Mouse (Mus musculus) neural tube, embryonic 12.5 days (tissue): ENCODE data around the gene Traf3ip2. TPM values are rescaled to one million over a fixed set of nuclear protein-coding genes. Genes with fewer than 3 reads are reported as not detected.

ENCODE experiments used
- ATAC-seq: fragments of 200-750 bp; cut with Nextera tagmentation; 2 replicates; pipeline ENCODE4 v1.8.0; 2017; ENCODE audit warnings: low read depth, mild to moderate bottlenecking, moderate TSS enrichment, moderate library complexity; ENCODE audit not compliant: low FRiP score
- H3K27ac ChIP-seq: fragments of 300-500 bp; sonication (generic); 2 replicates; pipeline ENCODE4 v1.5.1; 2016
- H3K27me3 ChIP-seq: fragments of 300-500 bp; sonication (generic); replicated peaks from 2 replicates; pipeline ENCODE4 v1.6.1; 2016; ENCODE audit warnings: mild to moderate bottlenecking
- H3K36me3 ChIP-seq: fragments of 300-500 bp; sonication (generic); 2 replicates; pipeline ENCODE4 v1.6.1; 2016; ENCODE audit warnings: mild to moderate bottlenecking
- H3K4me1 ChIP-seq: fragments of 300-500 bp; sonication (generic); 2 replicates; pipeline ENCODE4 v1.6.1; 2016
- H3K4me2 ChIP-seq: fragments of 300-500 bp; sonication (generic); replicated peaks from 2 replicates; pipeline ENCODE4 v1.6.1; 2016; ENCODE audit warnings: mild to moderate bottlenecking
- H3K4me3 ChIP-seq: fragments of 300-500 bp; sonication (generic); 2 replicates; pipeline ENCODE4 v1.5.1; 2016
- H3K9ac ChIP-seq: fragments of 300-500 bp; sonication (generic); 2 replicates; pipeline ENCODE4 v1.6.1; 2016; ENCODE audit warnings: mild to moderate bottlenecking
- H3K9me3 ChIP-seq: fragments of 300-500 bp; sonication (generic); 2 replicates; pipeline ENCODE4 v1.6.1; 2016; ENCODE audit warnings: mild to moderate bottlenecking
- WGBS: fragments of 180-500 bp; shearing (Covaris S2); methylation state at CpG from one replicate; pipeline ENCODE4 v1.1.7; 2016; 5-methylcytosine and 5-hydroxymethylcytosine counted together
- polyA plus RNA-seq: library from polyadenylated mRNA; unstranded; fragments of >200 nt; fragmentation: Nextera tagmentation; extraction: Ambion mirVana; gene quantifications from 2 replicates; pipeline ENCODE4 v1.2.1, GENCODE M21; 2016

Traf3ip2 gene
- polyA plus RNA-seq, 1 experiment from 2014 or later: 7.2 TPM

- no peaks in the 10 kb centered on the region for H3K27me3 ChIP-seq
- 43% methylated on average over 12 of the region's 12 CpGs for WGBS
- H3K9me3 ChIP-seq: no peaks in the 10 kb centered on the region
- no peak overlapping the region for H3K4me2 ChIP-seq
- no peak overlapping the region for H3K4me3 ChIP-seq
- peaks cover 7% of the 10 kb centered on the region; the same call in 1 of the 2 replicates for H3K36me3 ChIP-seq
- H3K4me1 ChIP-seq: peaks cover 21% of the 10 kb centered on the region
- no peak; the same call in 1 of the 2 replicates for ATAC-seq
- no peak overlapping the region for H3K9ac ChIP-seq
- H3K27ac ChIP-seq: no peak overlapping the region
Observed at GRCm38 (mm10) chr10:39624837-39625625, 12.3 kb downstream of the Traf3ip2 start.

- Histone ChIP-seq H3K27ac (no peak overlapping the region), H3K9me3 (no peaks in the 10 kb centered on the region), H3K4me1 (peaks cover 23% of the 10 kb centered on the region), H3K36me3 (peaks cover 7% of the 10 kb centered on the region; the same call in 1 of the 2 replicates), H3K27me3 (no peaks in the 10 kb centered on the region), H3K9ac (no peak overlapping the region), H3K4me2 (no peak overlapping the region), H3K4me3 (no peak overlapping the region)
- 72% methylated on average over 11 of the region's 11 CpGs for WGBS
- ATAC-seq: no peak
Observed at GRCm38 (mm10) chr10:39625626-39626260, 13.0 kb downstream of the Traf3ip2 start.

- Histone ChIP-seq H3K9ac (no peak overlapping the region), H3K9me3 (no peaks in the 10 kb centered on the region), H3K36me3 (peaks cover under 1% of the 10 kb centered on the region; the same call in 1 of the 2 replicates), H3K27me3 (no peaks in the 10 kb centered on the region), H3K4me3 (no peak overlapping the region), H3K4me1 (peaks cover 28% of the 10 kb centered on the region), H3K4me2 (no peak overlapping the region), H3K27ac (no peak overlapping the region)
- ATAC-seq: no peak
- 89% methylated on average over 12 of the region's 12 CpGs for WGBS
Observed at GRCm38 (mm10) chr10:39626376-39626775, 13.6 kb downstream of the Traf3ip2 start.

GRCm38 (mm10) chr10:39628799-39629517, 16.2 kb downstream of the Traf3ip2 start:
- Histone ChIP-seq H3K27ac (no peak overlapping the region), H3K9ac (no peak overlapping the region), H3K4me2 (no peak overlapping the region), H3K36me3 (no peaks in the 10 kb centered on the region), H3K4me1 (peaks cover 36% of the 10 kb centered on the region), H3K27me3 (no peaks in the 10 kb centered on the region), H3K9me3 (no peaks in the 10 kb centered on the region), H3K4me3 (no peak overlapping the region)
- 41% methylated on average over 10 of the region's 10 CpGs for WGBS
- ATAC-seq: no peak

- Histone ChIP-seq H3K27ac (no peak overlapping the region), H3K4me2 (no peak overlapping the region)
- ATAC-seq: no peak
Observed at GRCm38 (mm10) chr10:39629746-39630552, 17.2 kb downstream of the Traf3ip2 start.

GRCm38 (mm10) chr10:39630811-39631210, 18.1 kb downstream of the Traf3ip2 start:
- Histone ChIP-seq H3K36me3 (peaks cover 7% of the 10 kb centered on the region; the same call in 1 of the 2 replicates), H3K4me3 (no peak overlapping the region), H3K4me1 (peaks cover 24% of the 10 kb centered on the region), H3K27ac (no peak overlapping the region), H3K4me2 (no peak overlapping the region), H3K27me3 (no peaks in the 10 kb centered on the region), H3K9me3 (no peaks in the 10 kb centered on the region), H3K9ac (no peak overlapping the region)
- ATAC-seq: no peak
- 56% methylated on average over 6 of the region's 6 CpGs for WGBS

More at GRCm38 (mm10) chr10:39629746-39630552, 17.2 kb downstream of the Traf3ip2 start:
- H3K4me3 ChIP-seq: no peak overlapping the region
- H3K4me1 ChIP-seq: peaks cover 29% of the 10 kb centered on the region
- 59% methylated on average over 18 of the region's 18 CpGs for WGBS
- H3K36me3 ChIP-seq: peaks cover 7% of the 10 kb centered on the region; the same call in 1 of the 2 replicates
- no peaks in the 10 kb centered on the region for H3K27me3 ChIP-seq
- H3K9ac ChIP-seq: no peak overlapping the region
- H3K9me3 ChIP-seq: no peaks in the 10 kb centered on the region

- Histone ChIP-seq H3K27ac (no peak overlapping the region), H3K9ac (no peak overlapping the region), H3K4me2 (no peak overlapping the region), H3K9me3 (no peaks in the 10 kb centered on the region), H3K4me1 (peaks cover 24% of the 10 kb centered on the region), H3K36me3 (peaks cover 7% of the 10 kb centered on the region; the same call in 1 of the 2 replicates), H3K4me3 (no peak overlapping the region), H3K27me3 (no peaks in the 10 kb centered on the region)
- WGBS: 76% methylated on average over 14 of the region's 14 CpGs
- no peak for ATAC-seq
Observed at GRCm38 (mm10) chr10:39631627-39632026, 18.9 kb downstream of the Traf3ip2 start.

GRCm38 (mm10) chr10:39633379-39633778, 20.6 kb downstream of the Traf3ip2 start:
- H3K4me2 ChIP-seq: no peak overlapping the region
- no peak for ATAC-seq
- no peak overlapping the region for H3K27ac ChIP-seq
- no peaks in the 10 kb centered on the region for H3K27me3 ChIP-seq
- no peak overlapping the region for H3K4me3 ChIP-seq
- peaks cover 24% of the 10 kb centered on the region for H3K4me1 ChIP-seq
- WGBS: 80% methylated on average over 6 of the region's 6 CpGs
- no peak overlapping the region for H3K9ac ChIP-seq
- peaks cover 9% of the 10 kb centered on the region; the same call in 1 of the 2 replicates for H3K36me3 ChIP-seq
- H3K9me3 ChIP-seq: no peaks in the 10 kb centered on the region

GRCm38 (mm10) chr10:39634423-39635101, 21.8 kb downstream of the Traf3ip2 start:
- no peak for ATAC-seq
- H3K4me1 ChIP-seq: peaks cover 22% of the 10 kb centered on the region
- no peak overlapping the region for H3K27ac ChIP-seq
- H3K36me3 ChIP-seq: peaks cover 9% of the 10 kb centered on the region; the same call in 1 of the 2 replicates
- WGBS: 92% methylated on average over 13 of the region's 13 CpGs
- H3K9me3 ChIP-seq: no peaks in the 10 kb centered on the region
- no peak overlapping the region for H3K9ac ChIP-seq
- H3K4me3 ChIP-seq: no peak overlapping the region
- H3K27me3 ChIP-seq: no peaks in the 10 kb centered on the region
- H3K4me2 ChIP-seq: no peak overlapping the region

- WGBS: 46% methylated on average over 3 of the region's 3 CpGs
- H3K4me3 ChIP-seq: no peak overlapping the region
Observed at GRCm38 (mm10) chr10:39638862-39639261, 26.1 kb downstream of the Traf3ip2 start.

GRCm38 (mm10) chr10:39639783-39640182, 27.0 kb downstream of the Traf3ip2 start:
- Histone ChIP-seq H3K4me2 (no peak overlapping the region), H3K36me3 (peaks cover 4% of the 10 kb centered on the region; the same call in 1 of the 2 replicates), H3K27ac (no peak overlapping the region), H3K4me1 (peaks cover 12% of the 10 kb centered on the region), H3K9ac (no peak overlapping the region), H3K27me3 (no peaks in the 10 kb centered on the region), H3K4me3 (no peak overlapping the region), H3K9me3 (no peaks in the 10 kb centered on the region)
- WGBS: 89% methylated on average over 5 of the region's 5 CpGs
- ATAC-seq: no peak

More at GRCm38 (mm10) chr10:39638862-39639261, 26.1 kb downstream of the Traf3ip2 start:
- peaks cover 12% of the 10 kb centered on the region for H3K4me1 ChIP-seq
- H3K9ac ChIP-seq: no peak overlapping the region
- no peaks in the 10 kb centered on the region for H3K9me3 ChIP-seq
- H3K27ac ChIP-seq: no peak overlapping the region
- H3K4me2 ChIP-seq: no peak overlapping the region
- H3K36me3 ChIP-seq: peaks cover 9% of the 10 kb centered on the region; the same call in 1 of the 2 replicates
- H3K27me3 ChIP-seq: no peaks in the 10 kb centered on the region
- no peak for ATAC-seq
